Mouse (Mus musculus): ENCODE measurements around the gene Tomm20.
"Not testable (repeated sequence)": the region's sequence is repeated elsewhere in the genome, so short reads cannot be mapped to it uniquely, and the experiment has no call there.

The Tomm20 gene

GRCm38 (mm10) chr8:126918356-126918755 is 27.3 kb downstream of the Tomm20 start:
- no peak for DNase-seq (ENCODE audit: low spot score)

GRCm38 (mm10) chr8:126917179-126917905 is 28.3 kb downstream of the Tomm20 start:
- DNase-seq (ENCODE audit: low spot score) = no peak

GRCm38 (mm10) chr8:126916611-126917010 is 29.0 kb downstream of the Tomm20 start:
- no peak for DNase-seq (ENCODE audit: low spot score)

GRCm38 (mm10) chr8:126914609-126915375 is 30.9 kb downstream of the Tomm20 start:
- DNase-seq (ENCODE audit: low spot score) = no peak

GRCm38 (mm10) chr8:126914107-126914490 is 31.5 kb downstream of the Tomm20 start:
- DNase-seq (ENCODE audit: low spot score) = not testable (repeated sequence)

- DNase-seq (ENCODE audit: low spot score) = no peak
These were observed 32.2 kb downstream of the Tomm20 start for GRCm38 (mm10) chr8:126913241-126914106.

GRCm38 (mm10) chr8:126909371-126909802 is 36.3 kb downstream of the Tomm20 start:
- no peak for DNase-seq (ENCODE audit: low spot score)

- DNase-seq (ENCODE audit: low spot score) = no peak
These were observed 36.8 kb downstream of the Tomm20 start for GRCm38 (mm10) chr8:126908805-126909204.

GRCm38 (mm10) chr8:126907968-126908367 is 37.7 kb downstream of the Tomm20 start:
- no peak for DNase-seq (ENCODE audit: low spot score)

GRCm38 (mm10) chr8:126907374-126907773 is 38.3 kb downstream of the Tomm20 start:
- no peak for DNase-seq (ENCODE audit: low spot score)

GRCm38 (mm10) chr8:126905387-126905786 is 40.3 kb downstream of the Tomm20 start:
- no peak for DNase-seq (ENCODE audit: low spot score)

GRCm38 (mm10) chr8:126903927-126904326 is 41.7 kb downstream of the Tomm20 start:
- no peak for DNase-seq (ENCODE audit: low spot score)

- DNase-seq (ENCODE audit: low spot score) = no peak
These were observed 42.3 kb downstream of the Tomm20 start for GRCm38 (mm10) chr8:126903224-126903895.

- no peak for DNase-seq (ENCODE audit: low spot score)
These were observed 44.0 kb downstream of the Tomm20 start for GRCm38 (mm10) chr8:126901612-126902011.

GRCm38 (mm10) chr8:126901049-126901448 is 44.6 kb downstream of the Tomm20 start:
- no peak for DNase-seq (ENCODE audit: low spot score)

- peak; percentile 83 for DNase-seq (ENCODE audit: low spot score)
These were observed 50.5 kb downstream of the Tomm20 start for GRCm38 (mm10) chr8:126895133-126895532.

- no peak for DNase-seq (ENCODE audit: low spot score)
These were observed 58.0 kb downstream of the Tomm20 start for GRCm38 (mm10) chr8:126887639-126888006.

- DNase-seq (ENCODE audit: low spot score) = no peak
These were observed 58.7 kb downstream of the Tomm20 start for GRCm38 (mm10) chr8:126886741-126887638.

- DNase-seq (ENCODE audit: low spot score) = no peak
These were observed 59.8 kb downstream of the Tomm20 start for GRCm38 (mm10) chr8:126885554-126886485.
